Mouse (Mus musculus) C3H10T1/2 (cell line): ENCODE measurements around the gene Ube2v1. TPM values are rescaled to one million over a fixed set of nuclear protein-coding genes. Genes with fewer than 3 reads are reported as not detected.

Experiments used
- polyA plus RNA-seq, 2 experiments: library from polyadenylated mRNA; unstranded; fragments of >200 nt; fragmentation: generic; extraction: Trizol; gene quantifications; one replicate each; pipeline ENCODE4 v1.2.1; 2012; ENCODE audit warnings: missing spikeins in 2 of 2

The Ube2v1 gene
- 100 to 1,000 TPM; 231 TPM for polyA plus RNA-seq

GRCm38 (mm10) chr2:167631591-167632448 is at the start of gene Ube2v1:
Gene Ube2v1 (minus strand): TSS chr2:167632095.

GRCm38 (mm10) chr2:167661270-167662203 is 29.6 kb upstream of the Ube2v1 start, which contains the start of gene Gm20431:
Gene Gm20431 (minus strand): TSS chr2:167661496.

Other genes with a start within 250 kb of the Ube2v1 start
- gene Slc9a8, start 210.4 kb downstream of the Ube2v1 start, polyA plus RNA-seq: 10 to 100 TPM in 1 of 2 experiments, 1 to 10 TPM in 1; 5.5 to 19.1 TPM
- 10 to 100 TPM; 16.6 to 52.2 TPM for gene Rnf114, start 139.4 kb downstream of the Ube2v1 start, polyA plus RNA-seq
- gene Spata2, start 139.2 kb downstream of the Ube2v1 start, polyA plus RNA-seq: 10 to 100 TPM in 1 of 2 experiments, 1 to 10 TPM in 1; 2.7 to 13.8 TPM
- 100 to 1,000 TPM in 1 of 2 experiments, 10 to 100 TPM in 1; 40.9 to 136 TPM for gene Snai1, start 93.9 kb downstream of the Ube2v1 start, polyA plus RNA-seq
- under 1 TPM in 1 of 2 experiments, not detected in 1; 0.91 TPM for gene Gm20431, start 29.4 kb upstream of the Ube2v1 start, polyA plus RNA-seq
- gene Cebpb, start 56.8 kb upstream of the Ube2v1 start, polyA plus RNA-seq: 10 to 100 TPM; 13.9 to 44.9 TPM
- gene Tmem189, start 57.7 kb upstream of the Ube2v1 start, polyA plus RNA-seq: 10 to 100 TPM; 24.7 to 60.0 TPM